Mouse (Mus musculus) gonadal fat pad, adult 2 months (tissue): ENCODE results near the gene Rgs6. TPM values are rescaled to one million over a fixed set of nuclear protein-coding genes. Genes with fewer than 3 reads are reported as not detected.

Experiments used
- DNase-seq: peaks from one replicate; pipeline ENCODE4 v3.0.0-alpha.2; 2012; ENCODE audit warnings: low read depth
- polyA plus RNA-seq: library from polyadenylated mRNA; depleted of rRNA; stranded (reverse); fragments of >200 nt; gene quantifications from 2 replicates; pipeline ENCODE4 v1.2.3, GENCODE M21; 2012

Gene Rgs6
- polyA plus RNA-seq, 1 experiment, result 1.1 TPM

DNA sequence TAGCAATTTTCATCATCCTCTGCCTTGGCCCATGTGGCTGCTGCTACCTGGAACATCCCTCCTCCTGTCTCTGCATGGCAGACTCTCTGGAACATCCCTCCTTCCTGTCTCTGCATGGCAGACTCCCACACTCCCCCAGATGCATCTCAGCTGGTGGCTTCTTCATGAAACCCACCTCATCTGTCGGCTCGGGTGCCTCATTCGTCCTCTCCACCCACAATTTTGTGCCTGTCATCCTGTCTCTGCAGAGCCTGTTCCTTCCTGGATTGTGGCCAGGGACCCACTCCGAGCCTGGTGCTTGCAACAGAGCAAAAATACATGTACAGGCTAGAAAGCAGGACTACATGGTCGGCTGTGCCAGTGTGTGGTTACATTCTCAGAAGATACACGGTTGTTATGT is 168.7 kb downstream of the Rgs6 start:
- DNase-seq, result no peak

DNA sequence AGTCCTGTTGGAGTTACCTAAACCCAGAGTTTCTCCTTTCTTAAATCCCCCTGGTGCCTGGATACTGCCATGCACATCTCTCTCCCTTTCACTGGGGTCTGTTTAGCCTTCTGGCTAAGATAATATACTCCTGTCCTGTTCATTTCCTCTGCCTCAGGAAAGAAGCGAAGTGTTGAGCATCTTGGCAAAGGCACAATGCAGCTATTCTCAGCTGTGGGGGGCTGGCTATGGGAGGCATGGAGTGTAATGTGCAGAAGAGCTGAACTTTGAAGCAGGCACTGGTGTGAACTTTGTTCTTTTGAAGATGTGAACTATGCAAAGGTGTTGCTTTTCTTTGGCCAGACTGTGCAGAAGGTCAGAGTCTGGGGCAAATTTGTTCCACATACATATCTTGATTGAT is 169.3 kb downstream of the Rgs6 start:
- no peak for DNase-seq

DNA sequence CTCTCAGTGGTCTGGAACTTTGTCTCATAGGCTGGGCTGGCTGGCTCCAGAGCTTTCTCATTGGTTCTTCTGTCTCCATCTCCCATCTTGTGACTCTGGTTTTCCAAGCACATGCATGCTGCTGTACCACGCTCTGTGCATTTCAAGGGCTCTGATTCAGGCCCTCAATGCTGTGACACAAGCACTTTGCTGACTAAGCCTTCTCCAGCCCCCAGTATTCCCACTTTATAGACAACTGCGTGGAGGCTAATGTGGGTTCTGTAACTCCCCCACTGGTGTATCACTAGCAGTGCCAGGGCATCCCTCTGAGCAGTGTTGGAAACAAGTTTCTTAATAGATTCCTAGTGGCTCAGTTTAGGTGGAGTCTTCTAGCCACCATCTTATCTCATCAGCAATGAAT is 174.0 kb downstream of the Rgs6 start:
- DNase-seq, result no peak

DNA sequence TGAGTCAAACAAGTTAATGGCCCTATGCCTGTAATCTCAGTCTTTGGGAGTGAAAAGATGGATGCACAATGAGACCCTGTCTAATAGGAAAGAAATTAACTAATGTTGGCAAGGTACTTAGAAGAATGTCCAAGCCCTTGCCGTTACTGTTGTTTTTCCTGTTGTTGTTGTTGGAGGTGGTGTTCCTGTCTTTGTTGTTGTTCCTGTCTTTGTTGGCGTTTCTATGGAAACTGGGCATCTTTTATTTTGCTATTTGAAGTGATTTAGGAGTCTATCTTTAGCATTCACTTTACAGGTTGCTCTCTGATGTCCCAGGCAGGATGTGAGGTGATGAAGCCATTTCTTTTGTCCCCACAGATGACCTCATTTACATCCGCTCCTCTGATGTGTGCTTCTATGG is 180.6 kb downstream of the Rgs6 start:
- no peak for DNase-seq

DNA sequence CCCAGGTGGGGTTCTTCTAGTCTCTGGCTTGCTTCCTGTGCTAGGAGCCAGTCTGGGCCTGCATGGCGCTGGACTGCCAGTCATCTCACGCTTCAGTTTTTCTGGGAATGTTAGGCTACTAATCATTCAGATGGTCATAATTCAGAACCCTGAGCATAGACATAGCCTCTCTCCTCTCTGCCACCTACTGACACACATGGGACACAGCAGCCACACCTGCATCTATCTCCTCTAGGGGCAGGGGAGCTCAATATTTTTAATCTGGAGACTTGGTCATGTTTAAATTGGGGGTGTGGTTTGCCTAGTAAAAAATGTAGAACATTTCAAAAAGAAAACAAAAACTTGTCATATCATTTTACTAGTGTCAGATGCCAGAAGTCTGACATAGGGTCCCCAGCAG is 184.1 kb downstream of the Rgs6 start:
- no peak for DNase-seq

DNA sequence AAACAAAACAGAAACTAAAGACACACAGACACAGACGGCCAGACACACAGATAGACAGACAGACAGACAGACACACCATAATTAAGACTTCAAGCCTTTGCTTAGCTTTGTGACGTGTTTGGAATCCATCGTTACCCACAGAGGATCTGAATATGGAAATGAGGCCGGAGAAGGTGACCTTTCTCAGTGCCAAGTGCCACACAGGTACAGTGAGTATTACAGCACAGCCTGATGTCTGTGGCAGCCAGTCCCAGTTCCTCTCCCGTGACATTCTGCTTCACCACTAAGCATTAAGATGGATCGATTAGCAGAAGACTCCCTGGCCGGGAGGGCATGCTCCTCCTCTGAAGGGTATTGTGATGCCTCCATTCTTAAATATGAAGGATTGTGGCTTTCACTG is 186.5 kb downstream of the Rgs6 start:
- DNase-seq, result no peak

DNA sequence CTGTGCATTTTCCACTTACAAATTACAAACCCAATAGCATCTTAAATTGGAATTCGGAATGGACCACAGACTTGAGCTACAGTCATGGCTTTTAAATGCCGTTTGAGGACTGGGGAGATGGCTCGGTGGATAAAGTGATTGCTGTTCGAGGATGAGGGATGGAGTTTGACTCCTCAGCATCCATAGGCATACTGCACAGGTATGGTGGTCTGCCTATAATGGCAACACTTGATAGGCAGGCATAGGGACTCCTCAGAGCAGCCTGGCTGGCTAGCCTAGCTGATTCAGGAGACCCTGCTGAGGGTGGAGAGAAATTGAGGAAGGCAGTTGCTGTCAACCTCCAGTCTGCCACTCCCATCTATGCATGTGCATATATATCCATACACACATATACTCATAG is 188.6 kb downstream of the Rgs6 start:
- no peak for DNase-seq

DNA sequence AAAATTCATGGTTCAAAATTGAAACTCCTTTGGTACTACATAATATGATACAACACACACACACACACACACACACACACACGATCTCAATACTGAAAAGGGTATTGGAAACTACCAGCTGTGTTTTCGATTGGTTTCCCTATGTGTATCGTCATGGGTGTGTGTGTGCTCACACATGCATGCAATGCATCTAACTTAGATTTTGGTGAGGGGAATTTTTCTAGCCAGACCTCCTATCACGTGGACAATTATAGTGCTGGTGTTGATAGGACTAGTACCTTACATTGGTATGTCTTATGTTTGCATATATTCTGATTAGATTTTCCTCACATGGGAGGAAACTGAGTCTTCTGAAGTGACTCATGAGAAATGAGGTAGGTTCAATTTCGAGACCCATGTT is 192.8 kb downstream of the Rgs6 start:
- no peak for DNase-seq

DNA sequence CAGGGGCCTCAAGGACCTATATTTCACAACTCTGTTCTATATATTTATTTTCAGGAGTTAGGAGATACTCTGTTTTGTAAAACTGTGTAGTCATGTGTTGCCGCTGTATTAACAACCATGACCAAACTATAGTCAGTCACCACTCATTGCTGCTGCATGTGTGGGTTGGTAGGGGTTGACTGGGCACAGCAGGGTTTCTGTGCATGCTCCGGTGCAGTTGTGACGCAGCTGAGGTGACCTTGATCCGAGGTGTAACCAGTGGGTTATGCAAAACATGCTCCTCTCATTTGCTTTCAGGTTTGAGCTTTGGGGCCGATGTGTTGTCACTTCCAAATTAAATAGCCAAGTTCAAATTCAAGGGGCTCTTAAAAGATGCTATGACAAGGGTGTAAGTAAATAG is 193.3 kb downstream of the Rgs6 start:
- no peak for DNase-seq

DNA sequence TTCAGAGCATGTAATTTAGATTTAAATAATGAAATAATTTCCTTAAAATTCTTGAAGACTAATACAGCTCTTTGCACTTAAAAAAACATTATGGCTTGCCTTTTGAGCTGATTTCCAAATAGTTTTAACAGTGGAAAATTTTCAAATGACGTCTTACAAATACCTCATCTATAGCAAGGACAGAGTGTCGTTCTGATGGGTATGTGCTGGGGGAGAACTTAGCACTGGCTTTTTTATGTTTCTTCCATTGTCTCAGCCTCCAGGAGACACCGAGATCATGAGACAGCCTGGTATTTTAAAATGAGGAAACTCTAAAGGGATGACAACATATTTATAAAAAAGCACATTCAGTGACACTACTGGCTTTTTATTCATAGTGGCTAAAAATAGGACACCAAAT is 204.0 kb downstream of the Rgs6 start:
- no peak for DNase-seq

DNA sequence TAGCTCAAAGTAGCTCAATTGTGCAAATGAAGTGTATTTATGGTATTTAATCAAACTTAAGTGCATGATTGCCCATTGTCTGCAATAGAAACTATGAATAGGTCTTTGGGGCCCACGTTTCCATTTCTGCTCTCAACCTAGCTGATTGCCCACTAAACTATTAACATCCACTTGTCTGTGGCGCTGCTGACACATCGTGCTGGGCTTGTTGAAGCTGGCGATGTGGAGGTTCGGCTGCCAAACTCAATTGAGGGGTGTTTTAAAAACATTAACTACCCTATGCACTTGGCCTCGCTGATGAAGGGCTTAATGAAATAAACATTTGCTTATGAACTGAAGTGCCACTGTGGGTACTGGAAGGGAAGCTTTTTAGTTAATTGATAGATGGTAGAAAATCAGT is 211.8 kb downstream of the Rgs6 start:
- DNase-seq, result no peak

DNA sequence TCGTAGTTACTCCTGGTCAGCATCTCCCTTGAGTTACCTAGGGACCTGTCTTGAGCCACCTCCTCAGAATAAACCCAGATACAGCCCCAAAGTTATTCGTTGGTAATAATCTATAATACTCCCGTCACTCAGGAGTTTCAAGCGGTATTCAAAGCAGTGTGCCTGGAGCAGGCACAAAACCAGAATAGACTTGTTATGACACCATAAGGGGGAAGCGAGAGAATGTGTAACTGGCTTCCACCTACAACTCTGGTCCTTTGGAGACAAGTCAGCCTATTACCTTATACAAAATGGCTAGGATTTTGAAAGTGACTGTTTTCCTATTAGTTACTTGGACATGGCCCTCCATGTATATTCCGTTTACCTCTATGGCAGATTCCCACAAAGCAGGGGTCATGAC is 213.6 kb downstream of the Rgs6 start:
- no peak for DNase-seq

DNA sequence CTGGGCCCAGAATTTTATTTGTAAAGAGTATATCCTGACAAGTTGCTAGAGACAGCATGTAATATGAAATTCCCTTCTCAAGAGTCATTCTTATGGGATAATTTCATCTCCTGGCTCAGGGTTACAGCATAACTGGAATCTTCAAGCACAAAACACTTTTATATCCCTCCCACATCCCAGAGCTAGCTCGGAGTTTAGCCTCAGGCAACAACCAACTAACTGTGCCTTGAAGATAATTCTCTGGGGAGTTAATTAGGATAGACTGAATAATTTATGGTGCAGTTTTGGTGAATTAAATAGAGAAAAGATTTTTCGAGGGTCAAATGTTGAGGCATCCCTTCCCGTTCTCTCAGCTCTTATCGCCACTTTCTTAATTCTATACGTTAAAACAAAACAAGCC is 214.6 kb downstream of the Rgs6 start:
- no peak for DNase-seq

DNA sequence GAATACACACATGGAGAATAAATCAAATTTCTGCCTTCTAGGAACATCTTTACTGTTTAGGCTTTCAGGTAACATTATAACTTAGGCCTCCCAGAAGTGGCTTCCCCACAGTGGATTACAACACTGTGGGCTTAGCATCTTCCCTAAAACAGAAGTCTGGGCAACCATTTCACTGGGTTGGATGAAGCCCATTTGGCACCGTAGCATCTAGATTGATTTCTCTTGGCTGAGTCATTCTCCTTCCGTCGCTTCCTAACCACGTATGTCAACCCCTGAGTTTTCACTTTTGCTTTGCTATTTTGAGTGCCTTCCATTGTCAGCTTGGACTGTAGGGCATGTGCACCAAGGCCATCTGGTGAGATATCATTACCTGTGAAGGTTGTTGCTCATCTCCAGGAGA is 217.1 kb downstream of the Rgs6 start:
- DNase-seq, result no peak

DNA sequence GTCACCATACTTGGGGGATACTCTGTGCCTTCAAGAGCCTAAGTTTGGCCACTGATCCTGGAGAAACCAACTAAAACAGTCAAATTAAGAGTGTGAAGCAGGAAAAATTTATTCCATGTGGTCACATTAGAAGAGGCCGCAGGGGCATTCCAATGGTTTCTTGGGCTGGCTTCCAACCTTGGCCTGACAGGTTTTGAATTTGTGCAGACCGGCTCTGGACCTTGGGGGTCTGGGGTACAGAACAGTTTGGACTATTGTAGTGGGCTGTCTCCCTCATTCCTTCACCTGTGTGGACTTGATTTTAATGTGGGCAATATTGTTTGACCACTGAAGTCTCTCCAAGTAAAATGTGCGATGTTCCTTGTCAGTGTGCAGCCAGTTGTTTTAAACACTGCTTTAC is 222.5 kb downstream of the Rgs6 start:
- DNase-seq, result no peak

DNA sequence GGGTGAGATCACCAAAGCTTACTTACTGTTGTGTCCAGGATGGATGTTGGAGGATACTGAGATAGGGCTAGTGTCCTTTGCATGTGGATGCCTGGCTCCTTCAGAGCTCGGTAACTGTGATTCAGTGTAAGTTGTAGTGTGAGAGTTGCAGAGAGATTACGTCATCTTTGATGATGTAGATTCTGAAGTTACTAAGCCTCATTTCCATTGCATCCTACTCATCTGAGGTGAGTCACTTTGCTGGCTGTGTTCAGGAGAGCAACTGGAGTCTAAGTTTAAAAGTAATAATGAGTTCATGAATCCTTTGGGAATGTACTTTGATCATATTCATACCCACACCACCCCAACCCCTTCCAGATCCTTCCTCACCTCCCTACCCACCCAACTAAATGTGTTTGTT is 227.9 kb downstream of the Rgs6 start:
- no peak for DNase-seq

DNA sequence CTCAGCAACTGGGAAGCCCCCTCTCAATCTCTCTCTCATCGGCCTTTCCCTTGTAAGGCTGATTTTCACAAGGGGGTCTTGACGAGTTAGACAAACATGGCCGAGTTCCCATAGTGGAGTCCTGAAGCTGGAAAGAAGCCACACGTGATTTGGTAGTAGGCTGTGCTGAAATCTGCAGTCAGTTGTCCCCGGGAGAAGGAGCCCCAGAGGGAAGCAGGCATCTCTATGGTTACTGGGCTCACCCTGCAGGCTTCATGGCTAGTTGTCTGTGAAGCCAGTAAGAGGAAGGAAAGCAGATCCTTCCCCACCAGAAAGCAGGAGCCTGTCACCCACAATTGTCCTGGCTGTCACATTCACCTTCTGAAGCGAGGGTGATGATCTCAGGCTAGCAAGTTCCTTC is 231.2 kb downstream of the Rgs6 start:
- DNase-seq, result no peak

DNA sequence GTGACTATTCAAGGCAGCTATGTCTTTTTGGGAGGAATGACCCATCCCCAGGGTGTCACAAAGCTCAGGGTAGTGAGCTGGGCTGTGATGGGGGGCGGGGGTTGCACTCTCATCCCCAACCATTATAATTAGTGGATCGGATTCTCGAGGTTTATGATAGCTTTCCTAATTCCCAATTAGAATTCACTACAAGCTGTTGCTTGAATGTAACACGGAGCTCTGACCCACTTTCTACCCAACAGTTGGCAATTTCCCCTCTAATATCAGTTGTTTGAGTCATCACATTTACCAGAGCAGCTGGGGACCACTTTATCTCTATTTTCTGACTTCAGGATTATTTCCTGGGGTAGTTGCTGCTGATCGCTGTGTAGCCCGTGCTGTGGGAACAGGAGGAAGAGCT is 231.9 kb downstream of the Rgs6 start:
- no peak for DNase-seq

DNA sequence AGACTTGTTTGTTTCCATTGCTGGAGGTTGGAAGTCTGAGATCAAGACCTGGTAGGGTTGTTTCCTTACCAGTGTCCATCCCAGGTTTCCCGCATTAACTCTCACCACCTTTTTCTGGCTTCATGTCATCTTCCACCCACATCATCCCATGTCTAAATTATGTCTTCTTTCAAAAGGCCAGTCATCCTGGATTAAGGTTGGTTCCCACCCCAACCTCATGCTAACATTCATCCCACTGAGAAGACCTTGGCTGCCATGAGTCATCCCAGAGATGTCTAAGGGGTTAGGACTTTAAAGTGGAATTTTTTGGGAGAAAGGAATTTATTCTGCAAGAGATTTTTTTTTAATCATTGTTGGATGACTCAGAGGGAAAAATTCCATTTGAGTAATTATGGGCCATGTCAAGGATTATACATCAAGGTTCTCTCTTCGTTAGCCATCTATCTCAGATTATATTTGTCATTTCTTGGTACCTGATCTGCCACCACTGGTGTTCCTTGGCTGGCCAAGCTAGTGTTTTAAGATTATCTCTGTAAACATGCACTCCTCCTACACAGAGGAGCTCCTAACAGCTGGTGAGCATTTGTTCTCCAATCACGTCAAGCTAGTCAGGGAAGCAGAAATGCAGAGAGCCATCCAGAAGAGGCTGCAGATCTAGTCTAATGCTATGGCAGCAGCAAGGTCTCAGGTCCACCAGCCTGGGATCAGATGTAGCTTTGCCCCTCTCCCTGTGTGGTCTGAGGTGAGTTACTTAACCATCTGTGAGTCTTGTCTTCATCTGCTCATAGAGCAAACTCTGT is 234.9 kb downstream of the Rgs6 start:
- no peak for DNase-seq

DNA sequence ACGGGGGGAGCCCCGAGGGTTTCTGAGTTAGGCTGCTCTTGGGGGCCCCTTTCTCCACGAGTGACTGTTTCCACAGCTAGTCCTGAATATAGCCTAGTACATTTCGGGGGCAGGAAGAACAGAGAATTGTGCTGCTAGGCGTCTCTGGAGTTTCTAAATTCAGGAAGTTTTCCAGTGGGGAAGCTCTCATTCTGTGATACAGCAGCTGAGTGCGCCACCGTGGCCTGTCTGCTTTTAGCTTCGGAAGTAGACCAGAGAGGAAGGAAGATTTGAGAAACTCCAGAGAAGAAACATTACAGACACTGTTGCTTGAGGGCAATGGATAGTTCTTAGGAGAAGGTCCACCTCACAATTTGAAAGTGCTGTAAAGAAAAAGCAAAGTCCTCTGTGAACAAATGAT is 242.2 kb downstream of the Rgs6 start:
- no peak for DNase-seq

DNA sequence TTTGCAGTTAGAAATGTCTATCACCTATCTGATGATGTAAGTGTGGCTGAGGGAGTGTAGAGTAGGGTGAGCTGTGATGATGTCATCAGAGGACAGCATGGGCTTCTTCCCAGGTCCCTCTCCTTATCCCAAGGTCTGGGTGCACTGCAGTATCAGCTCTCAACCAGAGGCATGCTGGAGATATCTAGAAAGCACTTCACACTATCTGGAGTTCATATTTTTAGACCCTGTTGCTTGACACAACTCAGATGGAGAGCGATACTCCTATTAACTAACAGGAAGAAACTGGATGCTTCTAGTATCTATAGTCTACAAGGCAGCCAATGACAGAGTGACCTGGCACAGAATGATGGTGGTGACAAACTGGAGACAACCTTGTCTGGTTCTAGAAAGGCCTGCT is 250.5 kb downstream of the Rgs6 start:
- DNase-seq, result no peak

DNA sequence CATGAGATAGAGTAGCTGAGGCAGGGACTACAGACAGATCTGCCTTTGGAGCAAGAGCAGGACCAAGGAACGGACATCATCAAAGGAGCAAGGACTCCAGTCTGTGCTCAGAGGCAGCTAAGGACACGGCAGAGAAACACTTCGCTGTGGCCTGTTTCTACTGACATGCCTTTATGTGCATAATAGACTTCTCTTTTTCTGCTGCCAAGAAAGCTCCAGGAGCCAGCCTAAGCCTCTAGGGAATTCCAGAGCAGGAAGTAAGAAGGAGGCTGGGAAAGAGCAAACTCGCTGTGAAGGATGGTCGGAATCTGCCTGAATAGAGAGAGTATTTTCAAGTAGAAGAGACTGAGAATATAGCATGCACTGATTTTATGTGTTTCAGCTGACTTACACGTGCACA is 253.5 kb downstream of the Rgs6 start:
- DNase-seq, result no peak

DNA sequence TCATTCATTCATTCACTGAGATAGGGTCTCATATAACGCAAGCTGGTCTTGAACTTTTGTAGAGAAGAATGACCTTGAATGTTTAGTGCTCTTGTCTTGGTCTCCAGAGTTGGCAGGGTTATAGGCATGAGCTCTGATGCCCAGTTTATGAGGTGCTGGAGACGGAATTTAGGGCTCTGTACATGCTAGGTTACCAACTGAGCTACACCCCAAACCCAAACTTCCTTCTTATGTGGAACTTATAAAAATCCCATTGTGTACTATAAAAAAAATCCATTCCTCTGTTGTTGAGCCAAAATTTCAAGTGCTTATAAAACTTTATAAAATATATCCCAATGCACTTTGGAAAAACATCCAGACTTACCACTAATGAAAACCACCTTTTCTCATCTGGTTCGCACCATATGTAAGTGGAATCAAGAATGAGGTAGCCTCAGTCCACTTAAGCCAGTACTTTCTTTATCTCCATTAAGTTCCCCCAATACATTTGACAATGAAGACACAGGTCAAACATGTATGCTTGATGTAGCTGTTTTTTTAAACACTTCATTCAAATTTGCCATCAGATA is 260.3 kb downstream of the Rgs6 start:
- DNase-seq, result no peak

DNA sequence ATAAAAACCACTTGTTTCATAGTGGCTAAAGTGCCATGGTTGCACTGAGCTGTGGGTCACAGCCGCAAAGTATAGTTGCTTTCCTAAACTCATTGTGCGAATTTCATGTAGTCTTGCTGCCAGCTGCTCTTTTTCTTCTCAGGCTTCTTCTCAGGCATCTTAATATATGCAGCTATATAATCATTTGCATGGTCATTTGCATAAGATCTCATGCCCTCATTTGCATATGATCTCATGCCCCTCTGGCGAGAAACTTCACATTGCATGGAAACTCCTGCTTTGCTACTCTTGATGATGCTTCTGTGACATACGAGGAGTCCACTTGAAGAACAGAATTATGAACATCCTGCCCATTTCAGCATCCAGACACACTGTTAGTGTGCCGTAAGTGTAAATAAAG is 266.8 kb downstream of the Rgs6 start:
- DNase-seq, result no peak
